Mouse (Mus musculus): ENCODE data around the gene 1700025C18Rik.

DNA sequence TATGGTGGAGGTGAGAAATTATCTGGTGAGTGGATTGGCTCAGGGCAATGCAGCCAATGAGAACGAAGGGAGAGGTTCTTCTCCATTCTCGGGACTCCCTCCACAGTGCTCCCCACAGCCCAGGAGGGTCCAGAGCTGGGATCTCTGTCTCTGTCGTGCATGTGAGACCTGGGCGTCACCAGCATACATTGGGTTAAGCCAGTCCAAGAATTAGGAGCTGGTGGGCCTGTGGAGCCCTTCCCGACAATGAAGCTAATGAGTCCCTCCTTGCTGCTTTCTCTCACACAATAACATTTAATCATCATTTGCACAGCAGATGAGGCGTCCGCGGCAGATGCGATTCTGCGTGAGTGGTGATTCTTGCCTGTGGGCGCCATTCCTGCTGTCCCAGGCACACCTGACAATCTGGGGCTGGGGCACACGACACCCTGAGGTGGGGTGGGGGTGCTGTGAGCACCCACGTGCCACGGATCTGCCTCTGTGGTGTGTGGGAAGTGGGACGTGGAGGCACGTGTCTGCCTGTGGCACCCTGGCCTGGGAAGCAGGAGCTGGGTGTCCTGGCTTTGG lies 15.0 kb upstream of the 1700025C18Rik start:
- no peak for TF ChIP-seq CTCF (IDR thresholded peaks at IDR 0.05 in 2 of 3, conservative IDR thresholded peaks at IDR 0.05 in 1 of 3; ENCODE audit: control insufficient read depth in 1 of 3, insufficient read depth in 1 of 3, low read depth in 2 of 3, low read length in 3 of 3, poor library complexity in 1 of 3, severe bottlenecking in 1 of 3)
- no peak for TF ChIP-seq NRF1 (IDR thresholded peaks at IDR 0.05; ENCODE audit: insufficient read depth, low read depth, low read length, poor library complexity, severe bottlenecking)
- TF ChIP-seq UBTF (IDR thresholded peaks at IDR 0.05; ENCODE audit: borderline replicate concordance, insufficient read depth, low read depth, low read length): no peak
- TF ChIP-seq TAL1 (IDR thresholded peaks at IDR 0.05; ENCODE audit: low read length): no peak
- TF ChIP-seq POLR2A (IDR thresholded peaks at IDR 0.05; ENCODE audit: control insufficient read depth in 1 of 2, insufficient read depth in 1 of 2, low read depth in 1 of 2, low read length in 2 of 2, poor library complexity in 1 of 2): no peak
- no peak for TF ChIP-seq GATA1 (IDR thresholded peaks at IDR 0.05; ENCODE audit: low read depth, low read length)
- no peak for TF ChIP-seq TBP (IDR thresholded peaks at IDR 0.05; ENCODE audit: low read depth, low read length)
- no peak for TF ChIP-seq EP300 (IDR thresholded peaks at IDR 0.05; ENCODE audit: low read depth in 1 of 2, low read length in 2 of 2)
- no peak for TF ChIP-seq MAX (IDR thresholded peaks at IDR 0.05; ENCODE audit: low read length)

Data from MEL (cell line).